Mouse (Mus musculus) kidney, adult 9 months (tissue): ENCODE results near the gene Nsf.

Experiments used
- DNase-seq: peaks from one replicate; pipeline ENCODE4 v3.0.0; 2022

The Nsf gene

GRCm38 (mm10) chr11:103831766-103832165 is 122.1 kb downstream of the Nsf start:
- no peak for DNase-seq

- DNase-seq, result no peak
Measured at GRCm38 (mm10) chr11:103830476-103830875, 123.4 kb downstream of the Nsf start.

GRCm38 (mm10) chr11:103829956-103830355 is 123.9 kb downstream of the Nsf start:
- DNase-seq, result no peak

- no peak for DNase-seq
Measured at GRCm38 (mm10) chr11:103828866-103829265, 125.0 kb downstream of the Nsf start.

GRCm38 (mm10) chr11:103827201-103827600 is 126.7 kb downstream of the Nsf start:
- DNase-seq, result no peak

GRCm38 (mm10) chr11:103816719-103817118 is 137.1 kb downstream of the Nsf start:
- no peak for DNase-seq

- DNase-seq, result peak; percentile 7
Measured at GRCm38 (mm10) chr11:103815986-103816385, 137.9 kb downstream of the Nsf start.

GRCm38 (mm10) chr11:103814808-103815207 is 139.0 kb downstream of the Nsf start:
- no peak for DNase-seq

GRCm38 (mm10) chr11:103811246-103811645 is 142.6 kb downstream of the Nsf start:
- no peak for DNase-seq

GRCm38 (mm10) chr11:103810631-103811030 is 143.2 kb downstream of the Nsf start:
- no peak for DNase-seq

- DNase-seq, result peak; percentile 3
Measured at GRCm38 (mm10) chr11:103809611-103810598, 144.0 kb downstream of the Nsf start.

GRCm38 (mm10) chr11:103808771-103809610 is 144.9 kb downstream of the Nsf start:
- peak; percentile 4 for DNase-seq

- DNase-seq, result no peak
Measured at GRCm38 (mm10) chr11:103807966-103808365, 145.9 kb downstream of the Nsf start.

- no peak for DNase-seq
Measured at GRCm38 (mm10) chr11:103804804-103805203, 149.1 kb downstream of the Nsf start.

- DNase-seq, result no peak
Measured at GRCm38 (mm10) chr11:103804126-103804525, 149.7 kb downstream of the Nsf start.

- DNase-seq, result no peak
Measured at GRCm38 (mm10) chr11:103801128-103801527, 152.7 kb downstream of the Nsf start.

- DNase-seq, result no peak
Measured at GRCm38 (mm10) chr11:103789951-103790350, 163.9 kb downstream of the Nsf start.

- DNase-seq, result no peak
Measured at GRCm38 (mm10) chr11:103780152-103780551, 173.7 kb downstream of the Nsf start.

GRCm38 (mm10) chr11:103774228-103774530 is 179.7 kb downstream of the Nsf start:
- no peak for DNase-seq

- DNase-seq, result no peak
Measured at GRCm38 (mm10) chr11:103773387-103774227, 180.2 kb downstream of the Nsf start, which contains the start of gene Wnt3. Gene Wnt3, plus strand, starts transcription at chr11:103774150.

- DNase-seq, result no peak
Measured at GRCm38 (mm10) chr11:103772505-103773386, 181.1 kb downstream of the Nsf start.
